17 mouse cellular contexts compared by ENCODE assay signal in genomic region chr8:34702806-34703205, GRCm38 (mm10).
DNase-seq lines count a peak whose midpoint lies in the region; ATAC-seq and TF ChIP-seq lines count a peak whose summit lies in the region.
"Had no signal": no experiment of that assay in that cellular context is flagged by ENCODE, and none has a peak within 500 bp of the region (broad histone marks: within the 10 kb centered on the region; RNA-seq: fewer than 3 reads in every experiment).

No protein-coding gene starts in this region.

- no peaks in the 10 kb centered on the region for H3K4me1 ChIP-seq in lung, postnatal 0 days (ENCODE audit: insufficient read depth, low read depth, low read length)
- H3K4me1 ChIP-seq in heart, embryonic 10.5 days = peaks cover 5% of the 10 kb centered on the region; the same call in 1 of the 2 replicates

- H3K36me3 ChIP-seq in lung, postnatal 0 days (ENCODE audit: insufficient read depth, low read length) = no peaks in the 10 kb centered on the region
- H3K36me3 ChIP-seq in heart, embryonic 10.5 days = no peaks in the 10 kb centered on the region
- H3K36me3 ChIP-seq: embryonic facial prominence, embryonic 10.5 days; hindbrain, embryonic 12.5 days had no signal

- H3K9me3 ChIP-seq in lung, postnatal 0 days (ENCODE audit: low read length) = no peaks in the 10 kb centered on the region
- no peaks in the 10 kb centered on the region for H3K9me3 ChIP-seq in heart, embryonic 10.5 days
- H3K9me3 ChIP-seq: embryonic facial prominence, embryonic 10.5 days; hindbrain, embryonic 12.5 days had no signal

- DNase-seq in lung, postnatal 10 days = peak; percentile 6
- DNase-seq in lung, postnatal 0 days (ENCODE audit: low spot score) = no peak
- peak; percentile 56 for DNase-seq in ES-CJ7 (ENCODE audit: low read depth, low spot score)
- DNase-seq in layer of hippocampus, adult 18-20 months (ENCODE audit: low spot score in 2 of 2) = no peak
- DNase-seq in heart, embryonic 10.5 days (ENCODE audit: low spot score) = no peak
- DNase-seq: adrenal gland, adult 2 months; adrenal gland, postnatal 25 days; cerebellum, adult 9-11 months; cerebellum, postnatal 36 days; gastrocnemius, postnatal 10 days; heart, postnatal 10 days; heart, postnatal 4 days; kidney, adult 18-20 months had no signal

- no peak for TF ChIP-seq CTCF in lung, postnatal 0 days (IDR thresholded peaks at IDR 0.05)

- 98% methylated on average over 2 of the region's 2 CpGs for WGBS in lung, postnatal 0 days
- WGBS in heart, embryonic 10.5 days = 86% methylated on average over 2 of the region's 2 CpGs

- H3K27ac ChIP-seq in lung, postnatal 0 days (ENCODE audit: low read length) = no peak overlapping the region
- no peak overlapping the region for H3K27ac ChIP-seq in heart, embryonic 10.5 days
- H3K27ac ChIP-seq: hindbrain, embryonic 12.5 days had no signal

- no peaks in the 10 kb centered on the region for H3K27me3 ChIP-seq in lung, postnatal 0 days (replicated peaks; ENCODE audit: insufficient read depth, low read length)
- no peaks in the 10 kb centered on the region for H3K27me3 ChIP-seq in heart, embryonic 10.5 days (ENCODE audit: insufficient read depth, poor library complexity, severe bottlenecking)
- H3K27me3 ChIP-seq: hindbrain, embryonic 12.5 days had no signal

- H3K4me2 ChIP-seq in lung, postnatal 0 days (replicated peaks; ENCODE audit: low read depth, low read length) = no peak overlapping the region
- H3K4me2 ChIP-seq: hindbrain, embryonic 12.5 days had no signal

- H3K9ac ChIP-seq in lung, postnatal 0 days (replicated peaks; ENCODE audit: low read depth) = no peak overlapping the region
- H3K9ac ChIP-seq: hindbrain, embryonic 12.5 days had no signal

- no peak for TF ChIP-seq EP300 in lung, postnatal 0 days (IDR thresholded peaks at IDR 0.05)

- no peak for ATAC-seq in lung, postnatal 0 days
- 0 out of 2 replicates have a peak, but pooled peaks have one; percentile 22 for ATAC-seq in granulocyte monocyte progenitor cell, adult 5-6 weeks (replicated peaks; ENCODE audit: poor library complexity, severe bottlenecking)
- ATAC-seq in inflammation-experienced regulatory T-cells, adult 6 months = no peak

- no peak overlapping the region for H3K4me3 ChIP-seq in lung, postnatal 0 days (ENCODE audit: low read depth, low read length)
- H3K4me3 ChIP-seq in heart, embryonic 10.5 days = no peak overlapping the region
- H3K4me3 ChIP-seq: embryonic facial prominence, embryonic 10.5 days; hindbrain, embryonic 12.5 days had no signal

Comparison
In these comparisons a context has a peak if more than half of its experiments do, and no peak if none do; other contexts are left out.
1. DNase-seq: peak in lung, postnatal 10 days (single experiment) and ES-CJ7 (single experiment); none in lung, postnatal 0 days (single experiment), layer of hippocampus, adult 18-20 months (0 of 2) and heart, embryonic 10.5 days (single experiment).